Mouse (Mus musculus) bone marrow macrophage, adult 2 months (primary cell): ENCODE results near the gene Rsl24d1.

ENCODE experiments used
- CTCF ChIP-seq: IDR thresholded peaks from 2 replicates; pipeline ENCODE4 v1.5.1; 2012; ENCODE audit warnings: low read depth, mild to moderate bottlenecking, low read length, moderate library complexity
- POLR2A ChIP-seq: IDR thresholded peaks from 2 replicates; pipeline ENCODE4 v1.6.1; 2012; ENCODE audit warnings: mild to moderate bottlenecking, low read depth, low read length, borderline replicate concordance

GRCm38 (mm10) chr9:73087121-73087520, 26.1 kb upstream of the Rsl24d1 start:
- TF ChIP-seq CTCF (no peak), POLR2A (no peak)
